Mouse (Mus musculus) c-Kit-negative CD71-positive TER-119-positive erythroid progenitor cells, embryonic 14.5 days (primary cell): Measurements from ENCODE around the gene Nusap1.
A peak's percentile ranks its signal among the peaks of the same experiment; 100 is the strongest.
"Not testable (repeated sequence)": the region's sequence is repeated elsewhere in the genome, so short reads cannot be mapped to it uniquely, and the experiment has no call there.

ENCODE experiments used
- DNase-seq: peaks from one replicate; pipeline ENCODE4 v3.0.0-alpha.2; 2013; ENCODE audit warnings: low read depth, low spot score

Gene Nusap1

DNA sequence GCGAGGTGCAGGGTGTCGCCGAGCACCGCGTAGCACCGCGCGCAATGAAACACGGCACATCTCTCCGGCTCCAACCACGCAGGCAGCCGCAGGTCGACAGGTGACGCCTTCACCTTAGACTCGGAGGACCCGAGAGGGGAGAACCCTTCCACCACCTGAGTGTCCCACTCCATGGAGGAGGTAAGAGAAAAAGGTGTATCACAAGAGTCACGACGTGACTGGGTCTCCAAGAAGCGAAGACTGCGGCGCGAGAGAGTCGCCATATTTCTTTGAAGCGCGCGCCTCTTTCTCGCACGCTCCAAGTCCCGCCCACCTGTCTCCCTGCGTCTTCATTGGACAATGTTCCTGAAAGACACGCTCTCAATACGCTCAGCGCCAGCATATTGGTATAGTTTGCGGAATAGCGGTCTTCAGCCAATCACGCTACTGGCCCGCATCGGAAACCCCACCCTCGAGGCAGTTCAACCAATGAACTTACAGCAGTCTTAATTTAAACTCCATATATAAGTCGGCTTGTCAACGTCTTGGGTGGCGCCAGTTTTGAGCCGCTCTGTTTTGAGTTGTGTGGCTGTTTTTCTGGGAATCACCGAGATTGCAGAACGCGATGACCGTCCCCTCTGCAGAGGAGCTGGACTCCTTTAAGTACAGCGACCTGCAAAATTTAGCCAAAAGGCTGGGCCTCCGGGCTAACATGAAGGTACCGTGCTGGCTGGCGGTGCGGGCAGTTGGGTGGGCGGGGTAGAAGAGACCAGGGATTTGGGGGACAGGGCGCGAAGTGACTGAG, at the start of gene Nusap1, which contains the start of gene Oip5:
Nusap1 (plus strand) TSS at position 100 of the 784 bp plus-strand sequence.
Oip5 (minus strand) TSS at position 271 of the 784 bp plus-strand sequence.
- peak; percentile 96 for DNase-seq

- no peak for DNase-seq
Measured at GRCm38 (mm10) chr2:119572471-119572870, 45.6 kb upstream of the Nusap1 start.

- no peak for DNase-seq
Measured at GRCm38 (mm10) chr2:119581571-119581970, 36.5 kb upstream of the Nusap1 start.

DNA sequence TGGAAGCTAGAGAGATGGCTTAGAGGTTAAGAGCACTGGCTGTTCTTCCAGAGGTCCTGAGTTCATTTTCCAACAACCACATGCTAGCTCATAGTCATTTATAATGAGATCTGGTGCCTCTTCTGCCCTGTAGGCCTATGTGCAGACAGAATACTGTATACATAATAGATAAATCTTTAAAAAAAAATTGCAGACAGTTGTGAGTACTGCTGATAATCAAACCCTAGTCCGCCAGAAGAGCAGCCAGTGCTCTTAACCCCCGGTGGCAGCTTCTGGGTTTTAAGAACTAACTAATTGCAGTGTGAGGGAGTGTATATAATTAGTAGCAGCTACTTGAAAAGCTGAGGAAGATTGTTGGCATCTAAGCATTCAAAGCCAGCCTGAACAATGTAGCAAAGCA, 34.7 kb upstream of the Nusap1 start:
- no peak for DNase-seq

- no peak for DNase-seq
Measured at GRCm38 (mm10) chr2:119584282-119584681, 33.8 kb upstream of the Nusap1 start.

GRCm38 (mm10) chr2:119587383-119587782, 30.7 kb upstream of the Nusap1 start:
- DNase-seq = peak; percentile 64

DNA sequence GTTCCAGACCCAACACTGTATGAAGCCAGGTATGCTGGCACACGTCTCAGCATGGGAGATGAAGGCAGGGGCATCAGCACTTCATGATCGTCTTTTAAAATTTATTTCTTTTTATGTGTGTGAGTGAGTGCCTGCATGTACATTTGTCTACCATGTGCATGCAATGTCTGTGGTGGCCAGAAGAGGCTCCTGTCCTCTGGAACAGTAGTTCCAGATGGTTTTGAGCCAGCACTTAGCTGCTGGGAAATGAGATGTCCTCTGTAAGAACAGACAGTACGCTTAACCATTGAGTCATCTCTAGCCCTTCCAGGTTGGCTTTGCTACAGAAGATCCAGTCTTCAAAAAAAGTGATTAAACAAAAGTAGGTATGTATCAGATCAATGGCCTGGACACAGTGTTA, 26.9 kb upstream of the Nusap1 start:
- no peak for DNase-seq

GRCm38 (mm10) chr2:119593765-119594112, 24.4 kb upstream of the Nusap1 start:
- DNase-seq = no peak

- peak; percentile 97 for DNase-seq
Measured at GRCm38 (mm10) chr2:119594113-119594981, 23.8 kb upstream of the Nusap1 start.

DNA sequence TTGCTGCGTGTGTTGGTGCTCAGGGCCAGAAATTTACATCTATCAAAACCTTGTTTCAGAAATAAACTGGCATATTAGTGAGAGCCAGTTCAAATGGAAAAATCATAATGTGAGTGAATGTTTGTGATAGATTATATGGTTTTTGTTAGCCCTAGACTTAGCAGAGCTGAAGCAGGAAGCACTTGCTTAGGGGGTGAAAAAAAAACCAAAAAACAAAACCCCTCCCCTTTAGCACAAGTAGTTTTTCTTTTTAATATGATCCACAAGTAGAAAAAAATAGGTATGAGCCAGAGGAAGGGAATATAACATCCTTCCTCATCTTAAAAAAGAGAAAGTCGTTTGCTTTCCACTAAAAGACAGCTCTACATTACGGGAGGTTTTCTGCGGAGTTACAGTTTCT, 22.8 kb upstream of the Nusap1 start:
- no peak for DNase-seq

- no peak for DNase-seq
Measured at GRCm38 (mm10) chr2:119596781-119597330, 21.2 kb upstream of the Nusap1 start.

- no peak for DNase-seq
Measured at GRCm38 (mm10) chr2:119601027-119601426, 17.1 kb upstream of the Nusap1 start.

- not testable (repeated sequence) for DNase-seq
Measured at GRCm38 (mm10) chr2:119601575-119601974, 16.5 kb upstream of the Nusap1 start.

DNA sequence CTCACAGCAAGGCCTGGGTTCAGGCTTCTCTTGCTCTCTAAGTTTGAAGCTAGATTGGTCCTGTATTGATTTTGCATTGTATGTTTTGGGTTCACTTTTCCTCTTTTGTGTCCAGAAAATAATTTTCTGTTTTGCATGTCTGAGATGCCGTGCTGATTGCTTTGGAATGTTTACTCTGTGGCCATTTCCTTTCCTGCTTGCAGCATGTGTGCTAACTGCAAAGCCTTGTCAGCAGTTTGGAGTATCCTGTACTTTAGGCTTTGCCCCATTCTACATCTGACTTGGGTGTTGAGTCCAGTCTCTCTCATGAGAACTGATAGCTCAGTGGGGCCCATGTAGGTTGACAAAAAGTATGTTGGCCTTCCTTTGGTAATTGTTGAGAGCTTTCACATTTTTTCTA, 15.6 kb upstream of the Nusap1 start:
- DNase-seq = no peak

- DNase-seq = no peak
Measured at GRCm38 (mm10) chr2:119603909-119604308, 14.2 kb upstream of the Nusap1 start.

DNA sequence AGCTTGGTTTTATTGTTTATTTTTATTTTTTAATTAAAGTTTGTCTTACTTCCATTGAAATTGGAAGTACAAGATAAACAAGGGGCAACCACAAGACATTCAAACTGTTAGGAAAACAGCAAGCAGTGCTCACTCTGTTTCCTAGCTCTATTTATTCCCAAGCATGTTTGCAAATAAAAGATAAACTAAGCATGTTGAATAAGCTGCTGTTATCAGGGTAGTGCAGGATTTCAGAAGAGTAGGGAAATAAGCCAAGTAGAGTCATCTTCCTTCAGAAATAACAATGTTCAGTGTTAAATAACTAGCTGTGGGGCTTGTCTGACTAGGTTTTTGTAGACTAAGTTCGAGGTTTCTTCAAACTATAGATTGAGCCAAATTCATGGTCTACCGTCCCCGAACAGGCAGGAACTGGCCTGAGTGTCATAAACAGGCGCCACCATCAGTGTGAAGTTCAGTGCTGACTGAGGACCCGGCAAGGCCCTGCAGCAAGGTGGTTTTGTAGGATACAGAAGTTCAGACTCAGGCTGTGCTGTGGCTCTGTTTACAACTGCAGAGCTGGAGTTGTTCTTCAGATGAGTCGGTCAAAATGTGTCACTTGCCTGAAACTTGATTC, 12.6 kb upstream of the Nusap1 start:
- peak; percentile 67 for DNase-seq

- no peak for DNase-seq
Measured at GRCm38 (mm10) chr2:119607023-119607422, 11.1 kb upstream of the Nusap1 start.

GRCm38 (mm10) chr2:119617841-119618198, 278 bp upstream of the Nusap1 start:
- no peak for DNase-seq

GRCm38 (mm10) chr2:119619002-119619401, 904 bp downstream of the Nusap1 start:
- not testable (repeated sequence) for DNase-seq

DNA sequence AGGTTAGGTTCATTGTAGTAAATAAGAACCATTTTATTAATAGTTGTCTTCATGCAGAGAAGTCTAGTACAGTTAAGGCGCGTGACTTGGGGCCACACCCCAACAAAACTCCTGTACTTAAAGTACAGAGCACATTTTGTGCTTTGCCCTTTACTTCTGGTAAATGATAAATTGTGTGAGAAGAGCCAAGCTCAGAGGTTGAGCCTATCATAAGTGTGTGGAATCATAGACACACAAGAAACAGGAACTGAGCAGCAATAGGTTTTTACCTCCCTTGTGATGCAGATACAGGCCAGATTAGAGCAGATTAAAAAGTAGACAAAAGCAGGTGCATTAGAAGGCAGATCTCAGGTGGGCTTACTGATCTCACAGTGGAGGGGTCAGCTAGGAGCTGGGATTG, 3.2 kb downstream of the Nusap1 start:
- no peak for DNase-seq

- DNase-seq = no peak
Measured at GRCm38 (mm10) chr2:119636781-119637180, 18.7 kb downstream of the Nusap1 start.
